ENCODE assay signal across 10 mouse cellular contexts in the genomic region with DNA sequence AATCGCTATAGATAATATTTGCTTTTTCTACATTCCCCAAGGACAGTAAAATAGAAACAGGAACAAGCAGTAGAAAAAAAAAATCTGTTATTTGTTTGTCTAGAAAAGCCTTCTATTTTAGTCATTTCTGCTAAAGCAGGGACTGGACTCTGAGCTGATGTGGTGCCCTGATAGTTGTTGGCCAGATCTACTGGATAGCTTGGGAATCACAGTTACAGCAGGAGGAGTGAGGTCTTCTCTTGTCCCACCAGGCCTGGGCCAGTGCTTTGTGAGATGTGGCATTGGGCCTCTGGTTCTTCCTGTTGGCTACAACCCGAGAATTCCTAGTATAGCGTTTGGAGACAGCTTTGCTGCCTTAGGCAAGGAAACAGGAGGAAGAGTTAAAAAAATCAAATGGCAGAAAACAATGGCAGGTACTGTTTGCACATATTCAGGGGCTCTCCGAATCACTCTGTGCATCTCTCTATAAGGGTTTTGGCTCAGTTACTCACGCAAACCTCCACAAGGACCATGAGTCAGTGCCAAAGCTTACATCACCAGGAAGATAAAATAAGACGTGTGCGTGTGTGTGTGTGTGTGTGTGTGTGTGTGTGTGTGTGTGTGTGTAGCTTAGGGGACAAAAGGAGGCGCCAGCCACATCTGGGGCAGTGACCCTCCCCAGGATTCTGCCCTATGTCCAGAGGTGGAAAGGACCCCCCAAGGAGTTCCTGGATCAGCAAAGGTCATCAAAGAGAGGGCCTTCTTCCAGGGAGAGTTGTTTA.
DNase-seq lines count a peak whose midpoint lies in the region; ATAC-seq and TF ChIP-seq lines count a peak whose summit lies in the region.
"Had no signal": no experiment of that assay in that cellular context is flagged by ENCODE, and none has a peak within 500 bp of the region (broad histone marks: within the 10 kb centered on the region; RNA-seq: fewer than 3 reads in every experiment).

No protein-coding gene starts in this region.

- peak overlapping the region; percentile 40 for H3K27ac ChIP-seq in spleen, adult 2 months (ENCODE audit: insufficient read depth, low read length)
- H3K27ac ChIP-seq in kidney, postnatal 0 days = peak overlapping the region; percentile 84
- H3K27ac ChIP-seq: forebrain, embryonic 15.5 days had no signal

- H3K9me3 ChIP-seq in kidney, postnatal 0 days (replicated peaks; ENCODE audit: low read length) = no peaks in the 10 kb centered on the region
- H3K9me3 ChIP-seq: forebrain, embryonic 15.5 days had no signal

- H3K4me3 ChIP-seq in spleen, adult 2 months (ENCODE audit: extremely low read depth, insufficient read depth, insufficient read length) = no peak overlapping the region
- H3K4me3 ChIP-seq in kidney, postnatal 0 days (replicated peaks; ENCODE audit: low read depth, low read length) = no peak overlapping the region
- H3K4me3 ChIP-seq: forebrain, embryonic 15.5 days had no signal

- no peak for TF ChIP-seq POLR2A in spleen, adult 2 months (IDR thresholded peaks at IDR 0.05; ENCODE audit: low read depth, low read length)

- TF ChIP-seq CTCF in spleen, adult 2 months (IDR thresholded peaks at IDR 0.05; ENCODE audit: extremely low read depth, insufficient read depth, insufficient read length, insufficient replicate concordance) = no peak
- TF ChIP-seq CTCF in kidney, postnatal 0 days (IDR thresholded peaks at IDR 0.05; ENCODE audit: low read depth) = no peak

- DNase-seq in heart, adult 8-10 months (ENCODE audit: low spot score) = peak; percentile 39
- no peak for DNase-seq in heart, postnatal 25 days (ENCODE audit: low spot score)
- no peak for DNase-seq in spleen, adult 2 months (ENCODE audit: low read depth in 1 of 2, low spot score in 2 of 2)
- no peak for DNase-seq in spleen, postnatal 36 days (ENCODE audit: low spot score in 2 of 2)
- peak; percentile 86 for DNase-seq in kidney, postnatal 0 days (ENCODE audit: low spot score)
- no peak for DNase-seq in thymus, postnatal 0 days (ENCODE audit: low spot score)
- no peak for DNase-seq in urinary bladder, postnatal 4 days (ENCODE audit: low spot score in 2 of 2)
- no peak for DNase-seq in gastrocnemius, postnatal 36 days
- DNase-seq: cerebellum, adult 11-12 months had no signal

- H3K9ac ChIP-seq in kidney, postnatal 0 days (ENCODE audit: low read depth, low read length) = no peak overlapping the region
- H3K9ac ChIP-seq: forebrain, embryonic 15.5 days had no signal

- H3K27me3 ChIP-seq in spleen, adult 2 months (ENCODE audit: control insufficient read depth, insufficient read depth, low read length) = no peaks in the 10 kb centered on the region
- no peaks in the 10 kb centered on the region for H3K27me3 ChIP-seq in kidney, postnatal 0 days (ENCODE audit: insufficient read depth, low read length)
- H3K27me3 ChIP-seq: forebrain, embryonic 15.5 days had no signal

- H3K36me3 ChIP-seq in spleen, adult 2 months (ENCODE audit: control insufficient read depth, insufficient read depth, low read length) = no peaks in the 10 kb centered on the region
- no peaks in the 10 kb centered on the region for H3K36me3 ChIP-seq in kidney, postnatal 0 days (ENCODE audit: insufficient read depth, low read length)
- H3K36me3 ChIP-seq: forebrain, embryonic 15.5 days had no signal

- no peaks in the 10 kb centered on the region for H3K4me1 ChIP-seq in spleen, adult 2 months (ENCODE audit: control insufficient read depth, insufficient read depth, insufficient read length)
- 0 out of 2 replicates have a peak, but pooled peaks cover 3% of the 10 kb centered on the region for H3K4me1 ChIP-seq in kidney, postnatal 0 days (replicated peaks; ENCODE audit: insufficient read depth, low read length)
- H3K4me1 ChIP-seq: forebrain, embryonic 15.5 days had no signal

- intact Hi-C loops in heart, postnatal 25 days (cut with DNase I) = loop anchor here (5.0 kb wide), 1 partner anchor 249 kb away; a partner anchor contains a TSS
- intact Hi-C loops in gastrocnemius, postnatal 36 days (cut with DNase I) = no loop called here

- H3K4me2 ChIP-seq in kidney, postnatal 0 days (ENCODE audit: low read length) = no peak overlapping the region
- H3K4me2 ChIP-seq: forebrain, embryonic 15.5 days had no signal

- WGBS in spleen, adult 2 months = 72% methylated on average over 8 of the region's 8 CpGs
- WGBS in kidney, postnatal 0 days = 43% methylated on average over 8 of the region's 8 CpGs

- ATAC-seq in kidney, postnatal 0 days (replicated peaks; ENCODE audit: low FRiP score, low read depth) = no peak
- ATAC-seq: forebrain, embryonic 15.5 days had no signal

Comparison
In these comparisons a context has a peak if more than half of its experiments do, and no peak if none do; other contexts are left out.
1. DNase-seq: peak in heart, adult 8-10 months (single experiment) and kidney, postnatal 0 days (single experiment); none in heart, postnatal 25 days (single experiment), spleen, adult 2 months (0 of 2), spleen, postnatal 36 days (0 of 2), thymus, postnatal 0 days (single experiment), urinary bladder, postnatal 4 days (0 of 2) and gastrocnemius, postnatal 36 days (0 of 2).